Mouse (Mus musculus): ENCODE measurements around the gene Papln.

Papln gene

GRCm38 (mm10) chr12:83763311-83764043 lies at the start of gene Papln:
Gene Papln (plus strand): TSS chr12:83763634.
- no peak for DNase-seq (ENCODE audit: low read depth, low spot score)

DNA sequence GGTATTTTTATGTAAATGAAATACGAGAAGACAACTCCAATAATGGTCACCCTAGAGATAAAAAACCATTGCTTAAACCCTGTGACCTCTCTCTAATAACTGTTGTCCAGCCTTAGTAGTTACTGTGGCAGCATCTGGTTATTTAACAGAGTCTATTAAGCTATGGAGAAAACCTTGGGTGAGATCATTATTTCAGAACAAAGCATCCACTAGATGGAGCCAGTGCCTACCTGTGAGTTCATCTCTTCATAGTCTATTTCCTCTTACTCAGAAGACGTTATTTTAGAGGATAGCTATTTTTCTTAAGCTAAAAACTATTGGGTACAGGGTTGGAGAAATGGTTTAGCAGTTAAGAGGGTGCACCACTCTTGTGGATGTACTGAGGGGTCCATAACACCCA lies 49.7 kb upstream of the Papln start:
- no peak for DNase-seq (ENCODE audit: low read depth, low spot score)

DNA sequence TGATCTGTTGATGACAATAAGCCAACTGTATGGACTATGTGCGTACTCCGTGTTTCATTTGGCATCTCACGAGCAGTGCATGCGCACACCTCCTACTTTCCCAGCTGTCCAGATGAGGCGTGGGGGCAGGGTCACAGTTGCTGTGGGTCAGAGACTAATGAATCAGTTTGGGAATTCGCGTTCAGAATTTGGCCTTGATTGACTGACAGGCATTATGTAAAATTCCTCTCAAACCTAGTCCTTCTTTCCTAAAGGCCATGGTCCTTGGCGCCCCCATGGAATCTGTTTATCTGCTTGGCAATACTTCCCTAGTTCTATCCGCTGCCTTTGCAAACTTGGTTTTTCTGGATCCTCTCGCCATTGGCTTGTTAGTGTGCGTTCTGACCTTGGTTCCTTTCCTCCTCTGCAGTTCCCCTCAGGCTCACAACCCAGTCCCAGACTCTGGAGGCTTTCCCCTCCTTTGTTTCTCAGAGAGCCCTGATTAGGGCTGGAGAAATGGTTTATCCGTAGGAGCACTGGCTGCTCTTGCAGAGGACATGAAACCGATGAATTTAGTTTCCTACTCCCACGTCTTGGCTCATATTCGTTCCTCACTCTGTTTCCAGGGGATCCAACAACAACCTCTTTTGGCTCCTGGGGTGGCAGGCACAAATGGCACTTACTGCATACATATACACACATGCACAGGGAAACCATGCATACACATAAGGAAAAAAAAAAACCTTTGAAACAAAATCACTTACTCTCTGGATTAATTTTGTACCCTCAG lies 46.8 kb upstream of the Papln start:
- DNase-seq (ENCODE audit: low read depth, low spot score): no peak

DNA sequence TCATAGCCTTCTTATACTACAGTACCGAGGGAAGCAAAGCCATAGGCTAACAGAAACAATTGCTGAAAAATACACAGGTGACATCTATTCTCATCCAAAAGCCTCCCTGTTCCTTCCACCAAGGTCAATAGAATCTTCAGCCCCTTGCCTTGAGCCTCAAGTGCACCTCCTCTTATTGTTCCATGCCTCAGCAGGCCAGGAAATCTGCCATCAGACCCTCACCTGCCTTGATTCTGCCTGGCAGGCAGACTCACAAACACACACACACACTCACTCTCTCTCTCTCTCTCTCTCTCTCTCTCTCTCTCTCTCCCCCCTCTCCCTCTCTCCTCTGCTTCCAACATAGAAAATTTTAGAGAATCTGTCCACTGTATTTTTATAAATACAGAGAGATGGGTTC lies 44.0 kb upstream of the Papln start:
- no peak for DNase-seq (ENCODE audit: low read depth, low spot score)

DNA sequence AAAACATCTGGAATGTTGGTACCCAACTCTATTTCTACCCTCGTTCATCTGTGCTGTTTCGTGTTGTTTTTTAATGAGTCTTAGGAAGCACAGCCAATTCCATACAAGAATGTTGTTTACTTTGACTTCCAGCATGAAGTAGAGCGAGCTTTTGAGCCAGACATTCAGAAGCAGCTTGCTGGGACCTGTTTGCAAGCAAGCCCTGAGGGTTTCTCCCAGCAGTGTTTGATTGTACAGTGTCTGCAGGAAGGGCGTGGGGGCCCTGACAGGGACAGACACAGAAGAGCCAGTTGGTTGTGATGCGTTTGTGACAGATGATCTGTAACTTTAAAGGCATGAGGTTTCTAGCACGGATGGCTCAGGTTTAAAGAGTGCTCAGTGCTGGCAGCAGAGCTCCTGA lies 42.2 kb upstream of the Papln start:
- DNase-seq (ENCODE audit: low read depth, low spot score): no peak

DNA sequence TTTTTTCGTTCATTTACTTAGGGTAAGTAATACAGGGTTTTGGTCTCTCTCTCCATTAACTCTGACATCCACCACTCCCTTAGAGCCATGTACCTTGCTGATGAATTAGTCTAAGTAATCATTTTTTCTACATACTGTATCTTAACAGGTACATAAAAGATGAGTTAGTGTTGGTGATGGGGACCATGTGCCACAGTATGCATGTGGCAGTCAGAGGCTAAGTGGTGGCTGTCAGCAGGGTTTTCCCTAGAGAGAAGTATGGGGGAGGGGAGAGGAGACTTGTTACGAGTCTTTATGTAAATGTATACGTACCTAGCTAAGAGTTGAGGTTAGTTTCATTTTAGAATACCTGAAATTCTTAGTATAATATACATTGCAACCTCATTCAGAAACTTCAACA lies 40.4 kb upstream of the Papln start:
- DNase-seq (ENCODE audit: low read depth, low spot score): no peak

- no peak for DNase-seq (ENCODE audit: low read depth, low spot score)
Observed at GRCm38 (mm10) chr12:83726510-83727308, 36.7 kb upstream of the Papln start.

- no peak for DNase-seq (ENCODE audit: low read depth, low spot score)
Observed at GRCm38 (mm10) chr12:83732225-83732624, 31.2 kb upstream of the Papln start.

DNA sequence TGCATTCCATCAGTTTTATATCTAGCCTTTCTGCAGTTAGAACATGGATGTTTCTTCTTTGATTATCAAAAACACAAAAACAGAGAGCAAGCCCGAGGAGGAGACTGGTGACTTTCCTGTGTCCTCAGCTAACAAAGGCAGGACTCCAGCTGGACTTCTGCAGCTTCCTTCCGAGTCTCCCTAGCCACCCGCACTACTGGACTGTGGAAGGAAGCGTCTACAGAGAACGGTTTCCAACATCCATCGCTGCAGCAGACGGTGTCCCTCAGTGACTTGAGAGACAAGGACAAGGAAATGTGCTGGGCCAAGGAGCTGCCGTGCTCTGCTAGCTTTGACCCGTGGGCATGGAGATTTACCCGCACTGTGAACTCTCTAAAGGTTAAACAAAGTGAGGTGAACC lies 29.4 kb upstream of the Papln start:
- DNase-seq (ENCODE audit: low read depth, low spot score): no peak

DNA sequence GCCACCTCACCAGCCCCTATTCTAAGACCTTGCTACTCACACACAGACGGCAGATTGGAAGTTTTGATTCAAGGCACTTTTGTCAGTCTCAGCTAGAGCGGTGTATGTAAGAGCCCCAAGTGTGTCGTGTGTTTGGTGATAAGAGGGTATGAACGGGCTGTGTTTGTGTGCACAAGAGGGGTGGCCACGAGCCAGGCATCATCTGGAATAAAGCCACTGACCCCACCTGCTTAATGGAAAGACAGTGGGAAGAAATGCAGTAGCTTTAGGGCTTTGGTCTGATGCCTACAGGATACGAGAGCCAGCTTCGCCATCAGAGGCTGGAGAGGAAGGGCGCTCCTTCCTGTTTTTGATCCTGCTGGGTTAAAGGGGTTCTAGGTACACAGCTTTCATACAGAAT lies 27.2 kb upstream of the Papln start:
- DNase-seq (ENCODE audit: low read depth, low spot score): no peak

DNA sequence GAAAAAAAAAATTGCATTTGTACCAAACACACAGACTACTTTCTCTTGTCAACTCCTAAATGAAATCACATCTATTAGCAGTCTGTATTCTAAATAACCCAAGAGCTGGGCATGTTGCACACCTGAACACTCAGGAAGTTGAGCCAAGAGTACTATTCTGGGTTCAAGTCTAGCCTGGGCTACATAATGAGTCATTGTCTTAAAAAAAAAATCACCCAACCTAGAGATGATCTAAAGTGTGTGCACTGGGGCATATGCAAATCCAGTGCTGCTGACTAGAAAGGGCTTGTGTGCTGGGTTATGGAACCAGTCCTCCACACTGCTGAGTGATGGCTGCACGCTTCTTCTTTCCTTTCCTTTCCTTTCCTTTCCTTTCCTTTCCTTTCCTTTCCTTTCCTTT lies 24.8 kb upstream of the Papln start:
- no peak for DNase-seq (ENCODE audit: low read depth, low spot score)

DNA sequence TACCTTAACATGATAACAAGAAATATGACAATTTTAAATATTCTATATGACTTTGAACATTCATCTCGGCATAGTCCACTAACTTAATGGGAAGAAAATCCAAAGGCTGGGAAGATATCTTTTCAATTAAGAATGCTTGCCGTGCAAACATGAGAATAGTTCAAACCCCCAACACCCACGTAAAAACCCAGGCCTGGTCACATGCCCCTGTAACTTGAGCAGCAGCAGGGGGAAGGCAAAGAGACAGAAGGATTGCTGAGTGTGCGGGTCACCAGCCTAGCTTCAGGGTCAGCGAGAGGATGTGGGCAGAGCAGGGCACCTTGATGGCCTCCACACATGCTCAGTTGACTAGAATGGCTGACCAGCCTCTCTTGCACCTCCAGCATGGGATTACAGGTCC lies 21.7 kb upstream of the Papln start:
- no peak for DNase-seq (ENCODE audit: low read depth, low spot score)

GRCm38 (mm10) chr12:83742834-83743233 lies 20.6 kb upstream of the Papln start:
- no peak for DNase-seq (ENCODE audit: low read depth, low spot score)

- no peak for DNase-seq (ENCODE audit: low read depth, low spot score)
Observed at GRCm38 (mm10) chr12:83743712-83744111, 19.7 kb upstream of the Papln start.

DNA sequence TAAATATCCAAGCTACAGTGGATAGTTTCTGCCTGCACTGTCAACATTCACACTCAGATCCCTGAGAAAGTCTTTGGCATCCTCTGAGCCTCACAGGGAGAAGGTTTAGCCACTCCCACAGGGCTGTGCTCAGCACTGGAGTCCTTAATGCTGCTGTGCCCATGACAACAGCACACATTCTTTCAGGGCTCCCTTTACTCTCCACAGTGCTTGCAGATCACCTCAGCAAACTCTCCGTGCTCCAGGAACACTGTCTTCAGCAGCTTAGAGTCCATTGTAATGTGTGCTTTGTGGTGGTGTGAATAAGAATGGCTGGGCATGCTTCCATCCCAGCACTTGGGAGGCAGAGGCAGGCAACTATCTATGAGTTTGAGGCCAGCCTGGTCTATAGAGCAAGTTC lies 14.2 kb upstream of the Papln start:
- DNase-seq (ENCODE audit: low read depth, low spot score): no peak

GRCm38 (mm10) chr12:83752495-83752894 lies 10.9 kb upstream of the Papln start:
- DNase-seq (ENCODE audit: low read depth, low spot score): no peak

DNA sequence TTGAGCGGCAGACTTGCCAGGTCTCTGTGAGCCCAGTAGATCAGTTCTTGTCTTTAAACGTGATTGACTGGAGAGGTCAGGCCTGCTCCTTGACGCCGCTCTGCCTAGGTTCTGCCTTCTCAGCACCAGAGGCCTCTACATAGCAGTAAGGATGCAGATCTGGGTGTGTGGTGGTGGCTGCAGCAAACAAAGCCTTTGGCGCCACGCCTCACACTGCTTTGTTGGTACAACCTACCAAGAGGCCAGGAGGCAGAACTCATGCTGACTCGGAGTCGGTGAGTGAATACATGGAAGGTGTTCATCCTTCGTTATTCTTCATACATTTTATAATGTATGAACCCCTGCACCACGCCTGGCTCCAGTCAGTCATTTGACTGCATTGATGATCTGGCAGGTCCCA lies 4.7 kb upstream of the Papln start:
- DNase-seq (ENCODE audit: low read depth, low spot score): no peak

- no peak for DNase-seq (ENCODE audit: low read depth, low spot score)
Observed at GRCm38 (mm10) chr12:83760201-83760600, 3.2 kb upstream of the Papln start.

- DNase-seq (ENCODE audit: low read depth, low spot score): no peak
Observed at GRCm38 (mm10) chr12:83762706-83763105, 728 bp upstream of the Papln start.

- DNase-seq (ENCODE audit: low read depth, low spot score): no peak
Observed at GRCm38 (mm10) chr12:83764044-83764365, 571 bp downstream of the Papln start.

DNA sequence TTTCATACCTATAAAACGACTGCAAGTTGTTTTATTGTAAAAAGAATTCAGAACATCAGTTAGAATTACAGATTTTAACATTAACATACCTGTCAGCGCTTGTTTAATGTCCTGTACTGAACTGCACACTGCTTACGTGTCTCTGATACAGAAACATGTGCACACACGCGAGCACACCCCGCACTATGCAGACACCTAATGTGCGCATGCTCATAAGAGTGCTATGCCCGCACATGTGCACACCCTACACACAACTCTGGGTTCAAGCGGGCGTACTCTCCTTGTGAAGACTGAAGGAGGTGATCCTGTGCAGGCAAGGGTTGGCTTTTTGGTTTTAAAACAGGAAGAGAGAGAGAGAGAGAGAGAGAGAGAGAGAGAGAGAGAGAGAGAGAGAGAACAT lies 1.1 kb downstream of the Papln start:
- DNase-seq (ENCODE audit: low read depth, low spot score): no peak

DNA sequence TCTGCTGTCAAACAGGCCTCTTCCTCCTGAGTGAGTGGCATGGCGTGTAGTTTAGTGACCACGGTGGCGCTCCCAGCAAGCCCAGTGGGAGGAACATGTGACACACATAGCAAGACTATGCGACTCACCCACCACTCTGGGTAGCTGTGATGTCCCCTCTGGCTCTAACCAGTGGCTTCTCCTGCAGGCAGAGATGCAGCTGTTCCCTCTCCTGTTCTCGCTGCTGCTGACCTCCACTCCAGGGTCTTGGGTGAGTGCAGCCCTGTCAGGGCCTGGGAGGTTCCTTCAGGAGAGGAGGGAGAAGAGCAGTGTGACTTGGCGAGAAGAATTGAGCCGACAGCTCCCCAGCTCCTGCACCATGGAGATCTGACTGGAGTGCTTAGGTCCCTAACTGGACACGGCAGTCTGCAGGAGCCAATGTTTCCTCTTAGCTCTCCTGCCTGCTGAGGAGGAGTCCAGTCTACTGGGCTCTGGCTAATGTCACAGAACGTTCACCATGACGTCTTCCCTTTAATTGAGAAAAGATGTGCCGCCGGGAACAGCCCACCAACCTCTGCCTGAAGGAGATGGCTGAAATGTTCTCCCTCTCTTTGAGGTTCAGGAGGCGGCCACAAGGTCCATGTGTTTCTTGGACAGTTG lies 2.6 kb downstream of the Papln start:
- no peak for DNase-seq (ENCODE audit: low read depth, low spot score)
